Mouse (Mus musculus): ENCODE data around the gene Pdzd7.

GRCm38 (mm10) chr19:45047935-45048643, 2.6 kb upstream of the Pdzd7 start:
- TF ChIP-seq CHD2 (IDR thresholded peaks at IDR 0.05; ENCODE audit: low read depth, low read length) (no peak), ZNF384 (IDR thresholded peaks at IDR 0.05; ENCODE audit: low read depth, low read length) (no peak)
